Mouse (Mus musculus) kidney, postnatal 4 days (tissue): ENCODE data around the gene Poldip2.
"Not testable (repeated sequence)": the region's sequence is repeated elsewhere in the genome, so short reads cannot be mapped to it uniquely, and the experiment has no call there.

Experiments used
- DNase-seq, 2 experiments: peaks; one replicate each; pipeline ENCODE4 v3.0.0; 2021; ENCODE audit warnings: mixed read lengths in 2 of 2

The Poldip2 gene

DNA sequence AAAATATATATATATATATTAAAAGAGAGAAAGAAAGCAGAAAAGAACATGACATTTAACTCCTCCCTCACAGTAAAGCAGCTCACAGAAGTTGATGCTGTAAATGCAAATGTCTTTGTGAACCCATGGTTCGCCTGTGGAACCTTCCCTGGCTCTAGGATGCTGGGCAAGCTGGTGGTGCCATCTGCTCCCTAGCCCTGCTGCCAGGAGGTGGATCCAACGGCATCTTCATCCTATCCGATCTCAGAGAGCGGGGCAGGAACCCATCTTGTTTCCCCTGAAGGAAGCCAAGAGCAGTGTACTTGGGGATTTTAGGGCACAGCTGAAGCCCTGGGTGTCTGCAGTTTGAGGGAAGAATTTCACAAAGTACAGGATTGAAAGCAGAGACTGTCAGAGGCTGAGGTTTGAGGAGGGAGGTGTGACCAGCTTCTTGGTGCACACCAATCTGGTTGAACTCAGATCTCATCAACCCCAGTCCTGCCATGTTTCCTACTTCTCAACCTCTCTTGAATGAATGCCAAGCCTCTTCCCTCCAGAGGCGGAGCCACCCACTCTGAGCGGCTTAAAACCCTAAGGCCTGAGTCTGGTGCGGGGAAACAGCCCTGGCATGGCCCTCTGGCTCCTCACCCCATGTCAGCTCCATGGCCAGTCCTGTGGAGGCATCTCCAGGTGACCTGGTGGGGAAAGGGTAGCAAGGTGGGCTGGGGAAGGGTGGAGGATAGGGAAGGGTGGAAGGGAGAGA, 8.9 kb upstream of the Poldip2 start, which contains the start of gene Sebox:
Gene Sebox, plus strand, starts transcription at position 539 of the 742 bp plus-strand sequence.
- no peak for DNase-seq

GRCm38 (mm10) chr11:78505430-78505829, 6.6 kb upstream of the Poldip2 start:
- DNase-seq = no peak

DNA sequence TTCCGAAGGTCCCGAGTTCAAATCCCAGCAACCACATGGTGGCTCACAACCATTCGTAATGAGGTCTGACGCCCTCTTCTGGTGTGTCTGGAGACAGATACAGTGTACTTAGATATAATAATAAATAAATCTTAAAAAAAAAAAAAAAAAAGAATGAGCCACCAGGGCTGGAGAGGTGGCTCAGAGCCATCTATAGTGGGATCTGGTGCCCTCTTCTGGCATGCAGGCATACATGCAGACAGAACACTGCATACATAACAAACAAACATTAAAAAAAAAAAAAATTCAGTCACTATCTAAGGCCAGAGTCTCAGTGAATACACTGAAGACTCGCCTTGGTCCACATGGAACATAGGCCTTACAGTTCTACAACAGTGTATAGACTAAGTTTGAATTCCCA, 2.8 kb upstream of the Poldip2 start:
- DNase-seq = peak; percentile 46 to 52

DNA sequence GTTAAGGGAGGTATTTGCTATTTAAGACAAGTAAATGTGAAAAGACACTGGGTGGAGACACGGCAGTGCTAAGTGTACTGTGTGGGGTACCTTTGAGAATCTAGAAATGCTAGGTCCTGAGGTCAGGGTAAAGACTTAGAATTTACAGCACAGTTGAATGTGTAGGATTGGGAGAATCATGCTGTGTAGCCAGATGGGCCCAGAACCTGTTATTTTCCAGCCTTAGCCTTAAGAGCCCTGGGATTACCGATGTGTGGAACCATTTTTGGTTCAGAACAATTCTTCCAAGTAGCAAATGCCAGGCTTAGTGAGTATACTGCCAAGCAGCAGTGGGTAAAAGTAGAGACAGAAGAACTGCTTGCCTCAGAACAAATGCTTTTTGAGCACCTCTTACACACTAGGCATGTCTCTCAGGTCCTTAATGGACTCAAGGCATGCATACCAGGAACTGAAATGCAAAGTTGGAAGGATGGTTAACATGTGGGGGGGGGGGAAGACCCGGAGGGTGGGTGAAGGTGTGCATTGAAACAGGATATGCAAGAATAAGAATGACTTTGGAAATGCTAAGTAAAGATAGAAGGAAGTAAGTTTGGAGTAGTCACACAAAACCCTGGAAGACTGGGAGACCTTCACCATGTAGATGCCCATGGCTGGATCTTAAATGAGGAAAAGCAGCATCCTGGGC, 1.3 kb downstream of the Poldip2 start:
- DNase-seq = no peak

- peak in 1 of 2 experiments; percentile 22 for DNase-seq
Observed at GRCm38 (mm10) chr11:78515549-78516325, 3.7 kb downstream of the Poldip2 start.

DNA sequence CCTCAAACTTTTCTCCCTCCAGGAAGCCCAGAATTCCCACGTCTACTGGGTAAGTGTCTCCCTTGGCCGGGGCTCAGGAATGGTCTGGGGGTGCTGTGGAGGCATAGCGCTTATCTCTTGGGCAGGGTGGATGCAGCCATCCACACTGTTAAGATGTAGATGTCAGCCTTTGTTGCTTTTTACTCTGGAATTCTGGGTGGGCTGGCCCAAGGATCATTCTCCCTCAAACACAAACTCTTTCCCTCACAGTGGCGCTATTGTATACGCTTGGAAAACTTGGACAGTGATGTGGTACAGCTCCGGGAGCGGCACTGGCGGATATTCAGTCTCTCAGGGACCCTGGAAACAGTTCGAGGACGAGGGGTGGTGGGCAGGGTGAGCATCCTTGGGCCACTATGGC, 6.9 kb downstream of the Poldip2 start:
- no peak for DNase-seq

DNA sequence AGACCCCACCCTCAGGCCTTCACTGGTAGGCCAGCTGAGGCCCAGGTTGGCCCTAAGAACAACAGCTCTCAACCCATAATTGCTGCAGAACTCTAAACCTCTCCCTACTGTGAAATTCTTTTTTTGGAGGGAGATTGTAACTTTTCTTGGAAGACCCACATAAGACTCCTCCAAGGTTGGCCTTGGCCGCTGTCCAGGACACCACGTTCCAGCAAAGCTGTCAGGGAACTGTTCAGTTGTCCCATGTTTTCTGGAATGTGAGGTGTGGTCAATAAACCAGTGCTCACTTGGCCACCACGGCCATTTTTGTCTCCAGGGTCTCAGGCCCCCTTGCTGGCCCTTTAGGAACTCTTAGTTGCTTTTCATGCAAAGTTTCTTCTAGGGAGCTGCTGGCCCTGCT, 9.9 kb downstream of the Poldip2 start:
- no peak for DNase-seq

DNA sequence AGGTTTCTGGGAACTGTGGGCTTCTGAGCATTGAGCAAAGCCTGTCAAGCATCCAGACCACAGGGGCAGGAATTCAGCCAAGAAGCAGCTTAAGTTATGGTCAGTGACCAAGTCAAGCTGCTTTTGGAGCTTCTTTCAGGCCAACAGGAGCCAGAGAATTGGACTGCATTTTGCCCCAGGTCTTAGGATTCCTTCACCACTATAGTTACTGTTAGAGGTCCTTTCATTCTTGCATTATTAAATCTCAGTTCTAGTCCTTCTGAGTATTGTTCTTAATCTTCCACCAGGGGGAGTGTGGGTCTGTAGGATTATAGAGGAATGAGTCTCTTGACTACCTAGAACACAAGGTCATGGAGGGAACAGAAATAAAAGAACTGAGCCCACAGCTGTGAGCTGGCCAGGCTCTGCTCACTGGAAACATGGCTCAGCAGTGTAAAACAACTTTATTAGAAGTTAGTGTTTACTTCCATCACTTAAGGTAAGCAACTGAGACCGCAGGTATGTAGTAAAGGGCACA, 10.5 kb downstream of the Poldip2 start:
- peak; percentile 29 to 41 for DNase-seq

DNA sequence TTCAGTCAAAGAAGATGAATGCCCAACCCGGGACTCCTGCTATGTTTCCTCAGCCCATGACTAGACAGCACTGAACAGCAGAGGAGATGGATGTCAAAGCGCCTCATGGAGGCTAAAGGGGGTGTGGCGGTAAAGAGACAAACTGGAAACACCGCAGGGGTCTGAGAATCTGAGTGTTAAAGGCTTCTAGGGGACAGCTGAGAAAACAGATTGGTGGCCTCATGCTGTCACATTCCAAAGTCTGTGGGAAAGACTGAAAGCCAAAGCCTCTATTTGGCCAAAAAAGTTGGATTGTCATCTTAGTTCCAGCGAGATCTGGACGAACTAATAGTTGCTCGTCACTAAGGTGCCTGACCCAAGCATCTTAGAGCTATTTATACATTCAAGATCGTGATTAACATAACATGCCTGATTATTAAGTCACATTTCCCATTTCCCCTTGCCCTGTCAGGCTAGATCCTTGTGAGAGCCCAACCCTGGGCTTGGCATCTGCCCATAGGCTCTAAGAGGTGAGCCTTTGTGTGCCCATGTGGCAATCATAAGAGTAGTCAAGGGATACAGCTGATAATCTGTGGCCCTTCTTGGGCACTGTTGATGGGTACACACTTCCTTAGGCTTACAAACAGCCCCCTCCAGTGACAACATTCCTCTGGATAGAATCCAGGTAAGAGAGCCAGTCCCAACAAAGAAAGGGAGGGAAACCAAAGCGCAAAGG, 11.4 kb downstream of the Poldip2 start:
- no peak for DNase-seq

DNA sequence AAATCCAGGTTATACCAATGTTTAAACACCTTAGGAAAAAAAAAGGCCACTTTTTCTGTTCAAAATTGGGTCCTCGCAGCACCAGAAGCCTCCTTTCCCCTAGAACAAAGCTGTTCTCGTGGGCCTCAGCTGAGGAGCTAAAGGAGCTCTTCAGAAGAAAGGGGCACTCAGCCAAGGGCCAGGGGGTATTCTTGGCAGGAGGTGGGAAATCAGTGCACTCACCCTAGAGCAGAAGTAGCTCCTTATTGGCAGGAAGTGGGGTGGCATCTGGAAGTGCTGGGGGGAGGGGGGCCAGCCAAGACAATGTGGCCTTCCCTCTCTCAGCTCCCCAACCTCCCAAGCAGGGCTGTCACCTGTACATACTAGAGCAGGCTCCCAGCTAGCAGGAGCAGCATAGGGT, 12.8 kb downstream of the Poldip2 start:
- no peak for DNase-seq

DNA sequence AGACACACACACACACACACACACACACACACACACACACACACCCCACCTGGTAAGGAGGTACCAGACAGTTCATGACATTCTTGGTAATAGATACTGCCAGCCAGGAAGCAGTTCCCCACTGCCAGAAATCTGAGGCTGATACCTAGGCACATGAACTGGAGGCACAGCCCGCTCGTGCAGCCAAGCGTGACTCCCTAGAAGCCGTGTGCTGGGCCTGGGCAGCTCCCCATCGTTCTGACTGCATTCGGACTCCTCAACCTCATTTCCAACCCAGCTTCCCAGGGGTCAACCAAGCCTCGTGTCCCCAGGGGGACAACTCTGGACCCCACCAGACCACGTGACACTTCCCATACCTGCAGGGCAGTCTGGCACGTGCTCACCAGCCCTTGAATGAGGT, 16.7 kb downstream of the Poldip2 start:
- peak; percentile 41 to 48 for DNase-seq

DNA sequence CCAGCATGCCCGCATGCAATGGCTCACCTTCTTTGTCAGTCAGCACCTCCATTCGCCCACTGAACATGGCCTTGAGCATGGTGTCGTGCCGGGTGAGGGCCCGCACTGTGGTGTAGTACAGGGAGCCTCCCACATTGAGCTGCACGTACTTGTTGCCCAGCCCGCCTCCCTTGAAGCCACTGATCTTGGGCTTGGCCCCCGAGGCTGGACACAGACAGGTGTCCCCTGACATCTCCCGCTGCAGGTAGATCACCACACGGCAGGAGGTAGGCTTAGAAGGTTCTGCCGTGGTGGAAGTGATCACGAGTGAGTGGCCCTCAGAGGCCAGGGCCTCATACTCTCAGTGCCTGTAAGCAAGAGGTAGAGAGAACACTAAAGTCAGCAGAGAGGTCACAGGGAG, 18.0 kb downstream of the Poldip2 start:
- no peak for DNase-seq

- DNase-seq = peak; percentile 54 to 69
Observed at GRCm38 (mm10) chr11:78531046-78531445, 19.1 kb downstream of the Poldip2 start.

GRCm38 (mm10) chr11:78531515-78531914, 19.5 kb downstream of the Poldip2 start:
- not testable (repeated sequence) for DNase-seq

GRCm38 (mm10) chr11:78534516-78534915, 22.5 kb downstream of the Poldip2 start:
- no peak for DNase-seq

GRCm38 (mm10) chr11:78535376-78536079, 23.5 kb downstream of the Poldip2 start:
- peak; percentile 29 to 54 for DNase-seq

- DNase-seq = peak; percentile 98 to 99
Observed at GRCm38 (mm10) chr11:78536080-78536689, 24.2 kb downstream of the Poldip2 start, which contains the start of the genes Tnfaip1 and Ift20. TSS of gene Tnfaip1 (minus strand) at chr11:78536332. TSS of gene Ift20 (plus strand) at chr11:78536361.

GRCm38 (mm10) chr11:78536690-78537084, 24.7 kb downstream of the Poldip2 start:
- DNase-seq = no peak

GRCm38 (mm10) chr11:78540358-78540757, 28.4 kb downstream of the Poldip2 start:
- DNase-seq = no peak

- no peak for DNase-seq
Observed at GRCm38 (mm10) chr11:78544449-78545111, 32.6 kb downstream of the Poldip2 start.

DNA sequence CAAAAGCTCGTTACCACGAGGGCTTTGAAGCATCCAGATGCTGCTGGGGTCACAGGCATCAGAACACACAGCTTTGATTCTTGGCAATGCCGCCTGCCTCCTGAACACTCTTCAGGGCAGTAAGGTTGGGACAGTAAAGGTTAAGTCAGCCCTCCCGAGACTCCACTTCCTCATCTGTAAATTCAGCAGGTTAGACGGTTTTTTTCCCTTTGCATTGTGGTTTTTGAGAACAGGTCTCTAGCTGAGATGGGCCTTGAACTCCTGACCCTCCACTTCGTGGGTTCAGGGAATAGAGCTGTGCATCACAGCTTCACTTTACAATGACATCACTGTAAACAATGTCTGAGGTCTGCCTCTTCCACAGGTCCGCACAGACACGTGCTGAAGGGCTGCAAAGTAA, 33.2 kb downstream of the Poldip2 start:
- DNase-seq = no peak
